Mouse (Mus musculus): Measurements from ENCODE around the gene Hmgb1.

DNA sequence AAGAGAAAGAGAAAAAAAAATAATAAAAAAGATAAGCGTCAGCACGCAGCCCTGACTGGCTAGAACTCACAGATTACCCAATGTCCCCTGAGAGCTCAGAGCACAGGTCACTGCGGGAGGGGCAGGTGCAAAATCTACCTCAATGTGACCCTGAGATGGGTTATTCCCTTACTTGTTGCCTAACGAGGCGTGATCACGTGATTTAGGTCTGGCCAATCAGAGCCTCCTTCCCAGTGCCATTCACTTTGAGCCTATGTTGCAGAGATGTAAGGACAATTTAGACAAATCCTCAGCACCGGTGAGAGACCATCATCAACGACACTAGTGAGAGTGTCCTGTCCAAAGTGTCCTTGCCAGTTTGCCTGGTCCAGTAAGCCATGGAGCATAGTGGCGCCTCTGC is 44.0 kb downstream of the Hmgb1 start:
- TF ChIP-seq POLR2A (IDR thresholded peaks at IDR 0.05; ENCODE audit: insufficient read depth, low read depth, low read length), result no peak
- TF ChIP-seq CTCF (IDR thresholded peaks at IDR 0.05), result no peak
- no peak for TF ChIP-seq EP300 (IDR thresholded peaks at IDR 0.05; ENCODE audit: insufficient read depth, low read depth, low read length)
